8 mouse cellular contexts compared by ENCODE assay signal in genomic region chr7:27486102-27486769, GRCm38 (mm10). TPM values are rescaled to one million over a fixed set of nuclear protein-coding genes. Genes with fewer than 3 reads are reported as not detected.
A peak's percentile ranks its signal among the peaks of the same experiment; 100 is the strongest.
DNase-seq lines count a peak whose midpoint lies in the region; ATAC-seq and TF ChIP-seq lines count a peak whose summit lies in the region.

No protein-coding gene starts in this region.

- 6% methylated on average over 13 of the region's 13 CpGs for WGBS in forebrain, embryonic 10.5 days
- WGBS in kidney, postnatal 0 days, result under 1% methylated on average over 13 of the region's 13 CpGs

- DNase-seq in adrenal gland, postnatal 10 days, result peak; percentile 59
- DNase-seq in adrenal gland, postnatal 25 days, result no peak
- DNase-seq in 416B (ENCODE audit: low read depth), result peak; percentile 95
- no peak for DNase-seq in forebrain, embryonic 10.5 days (ENCODE audit: extremely low spot score, low spot score)
- DNase-seq in kidney, postnatal 0 days (ENCODE audit: low spot score), result no peak
- DNase-seq in lung, postnatal 25 days (ENCODE audit: low spot score), result peak; percentile 48
- DNase-seq in urinary bladder, postnatal 10 days (ENCODE audit: low spot score), result no peak

- H3K27ac ChIP-seq in forebrain, embryonic 10.5 days, result peak overlapping the region; percentile 92
- H3K27ac ChIP-seq in kidney, postnatal 0 days, result peak overlapping the region; percentile 97

- H3K9ac ChIP-seq in kidney, postnatal 0 days (ENCODE audit: low read depth, low read length), result peak overlapping the region; percentile 40; the same call in 1 of the 2 replicates

- peak overlapping the region; percentile 65 for H3K4me3 ChIP-seq in forebrain, embryonic 10.5 days
- peak overlapping the region; percentile 61 for H3K4me3 ChIP-seq in kidney, postnatal 0 days (replicated peaks; ENCODE audit: low read depth, low read length)

- H3K4me1 ChIP-seq in forebrain, embryonic 10.5 days, result peaks cover 56% of the 10 kb centered on the region
- H3K4me1 ChIP-seq in kidney, postnatal 0 days (replicated peaks; ENCODE audit: insufficient read depth, low read length), result peaks cover 18% of the 10 kb centered on the region; the same call in 1 of the 2 replicates

- peaks cover 10% of the 10 kb centered on the region for H3K36me3 ChIP-seq in forebrain, embryonic 10.5 days (replicated peaks)
- H3K36me3 ChIP-seq in kidney, postnatal 0 days (ENCODE audit: insufficient read depth, low read length), result 0 out of 2 replicates have a peak, but pooled peaks cover 5% of the 10 kb centered on the region

- peak overlapping the region; percentile 85 for H3K4me2 ChIP-seq in kidney, postnatal 0 days (ENCODE audit: low read length)

- no peak for ATAC-seq in kidney, postnatal 0 days (replicated peaks; ENCODE audit: low FRiP score, low read depth)
- ATAC-seq in megakaryocyte-erythroid progenitor cell, adult 5-6 weeks (replicated peaks; ENCODE audit: low FRiP score, low TSS enrichment, poor library complexity, severe bottlenecking), result no peak

- H3K27me3 ChIP-seq in forebrain, embryonic 10.5 days (ENCODE audit: poor library complexity, severe bottlenecking), result peaks cover 15% of the 10 kb centered on the region
- no peaks in the 10 kb centered on the region for H3K27me3 ChIP-seq in kidney, postnatal 0 days (ENCODE audit: insufficient read depth, low read length)

- TF ChIP-seq CTCF in kidney, postnatal 0 days (IDR thresholded peaks at IDR 0.05; ENCODE audit: low read depth), result no peak

- no peaks in the 10 kb centered on the region for H3K9me3 ChIP-seq in forebrain, embryonic 10.5 days
- no peaks in the 10 kb centered on the region for H3K9me3 ChIP-seq in kidney, postnatal 0 days (replicated peaks; ENCODE audit: low read length)

RNA-seq across cellular contexts. Expression of gene Sertad1, which starts 0.5 kb away (rescaled TPM):
- total RNA-seq in adrenal gland, postnatal 10 days (2021), result 10 to 100 TPM; 19.0 to 27.9 TPM
- total RNA-seq in adrenal gland, postnatal 25 days (2021), result 24.1 and 26.7 TPM in 2 replicates
- polyA plus RNA-seq in forebrain, embryonic 10.5 days (2016; fragmentation: Nextera tagmentation; extraction: Ambion mirVana), result 17.7 and 18.6 TPM in 2 replicates
- 41.6 and 44.3 TPM in 2 replicates for polyA plus RNA-seq in kidney, postnatal 0 days (2015; fragmentation: Nextera tagmentation; extraction: Ambion mirVana)
- total RNA-seq in megakaryocyte-erythroid progenitor cell, adult 5-6 weeks (2014; fragmentation: Nextera tagmentation), result 2.0 and 6.6 TPM in 2 replicates
- 9.7 and 11.3 TPM in 2 replicates for total RNA-seq in megakaryocyte-erythroid progenitor cell, adult 5-6 weeks (2017)

RNA-seq across cellular contexts. Expression of gene Sertad3, which starts 12.7 kb away (rescaled TPM):
- total RNA-seq in adrenal gland, postnatal 10 days (2021), result 10 to 100 TPM; 13.5 to 15.6 TPM
- 18.5 and 19.6 TPM in 2 replicates for total RNA-seq in adrenal gland, postnatal 25 days (2021)
- 21.7 and 24.8 TPM in 2 replicates for polyA plus RNA-seq in forebrain, embryonic 10.5 days (2016; fragmentation: Nextera tagmentation; extraction: Ambion mirVana)
- 24.0 and 25.3 TPM in 2 replicates for polyA plus RNA-seq in kidney, postnatal 0 days (2015; fragmentation: Nextera tagmentation; extraction: Ambion mirVana)
- total RNA-seq in megakaryocyte-erythroid progenitor cell, adult 5-6 weeks (2014; fragmentation: Nextera tagmentation), result 4.8 and 10.1 TPM in 2 replicates
- 4.3 and 12.5 TPM in 2 replicates for total RNA-seq in megakaryocyte-erythroid progenitor cell, adult 5-6 weeks (2017)

RNA-seq across cellular contexts. Expression of gene Prx, which starts 12.9 kb away (rescaled TPM):
- total RNA-seq in adrenal gland, postnatal 10 days (2021), result 1 to 10 TPM; 3.3 to 5.1 TPM
- total RNA-seq in adrenal gland, postnatal 25 days (2021), result 2.6 and 2.7 TPM in 2 replicates
- 3.1 TPM in 2 replicates for polyA plus RNA-seq in forebrain, embryonic 10.5 days (2016; fragmentation: Nextera tagmentation; extraction: Ambion mirVana)
- 4.1 and 4.7 TPM in 2 replicates for polyA plus RNA-seq in kidney, postnatal 0 days (2015; fragmentation: Nextera tagmentation; extraction: Ambion mirVana)
- 0.77 and 1.9 TPM in 2 replicates for total RNA-seq in megakaryocyte-erythroid progenitor cell, adult 5-6 weeks (2014; fragmentation: Nextera tagmentation)
- total RNA-seq in megakaryocyte-erythroid progenitor cell, adult 5-6 weeks (2017), result 1.3 and 1.4 TPM in 2 replicates

RNA-seq across cellular contexts. Expression of gene Hipk4, which starts 36.8 kb away (rescaled TPM):
- under 1 TPM; 0.24 to 0.67 TPM for total RNA-seq in adrenal gland, postnatal 10 days (2021)
- 0.88 TPM in 1 of 2 replicates, not detected in the other for total RNA-seq in adrenal gland, postnatal 25 days (2021)
- 0.41 and 0.63 TPM in 2 replicates for polyA plus RNA-seq in forebrain, embryonic 10.5 days (2016; fragmentation: Nextera tagmentation; extraction: Ambion mirVana)
- polyA plus RNA-seq in kidney, postnatal 0 days (2015; fragmentation: Nextera tagmentation; extraction: Ambion mirVana), result 0.45 and 0.57 TPM in 2 replicates
- total RNA-seq in megakaryocyte-erythroid progenitor cell, adult 5-6 weeks (2014; fragmentation: Nextera tagmentation), result 2.4 and 2.6 TPM in 2 replicates
- 0.23 TPM in 1 of 2 replicates, not detected in the other for total RNA-seq in megakaryocyte-erythroid progenitor cell, adult 5-6 weeks (2017)

RNA-seq across cellular contexts. Expression of gene Blvrb, which starts 38.5 kb away (rescaled TPM):
- total RNA-seq in adrenal gland, postnatal 10 days (2021), result 10 to 100 TPM; 83.4 TPM
- total RNA-seq in adrenal gland, postnatal 25 days (2021), result 51.7 and 52.7 TPM in 2 replicates
- polyA plus RNA-seq in forebrain, embryonic 10.5 days (2016; fragmentation: Nextera tagmentation; extraction: Ambion mirVana), result 34.8 and 45.5 TPM in 2 replicates
- 33.4 and 40.1 TPM in 2 replicates for polyA plus RNA-seq in kidney, postnatal 0 days (2015; fragmentation: Nextera tagmentation; extraction: Ambion mirVana)
- 667 and 741 TPM in 2 replicates for total RNA-seq in megakaryocyte-erythroid progenitor cell, adult 5-6 weeks (2014; fragmentation: Nextera tagmentation)
- total RNA-seq in megakaryocyte-erythroid progenitor cell, adult 5-6 weeks (2017), result 183 and 213 TPM in 2 replicates

Comparison
In these comparisons a context has a peak if more than half of its experiments do, and no peak if none do; other contexts are left out.
1. DNase-seq: peak in adrenal gland, postnatal 10 days (single experiment), 416B (single experiment) and lung, postnatal 25 days (single experiment); none in adrenal gland, postnatal 25 days (single experiment), forebrain, embryonic 10.5 days (single experiment), kidney, postnatal 0 days (single experiment) and urinary bladder, postnatal 10 days (single experiment).